Mouse (Mus musculus) T-helper 17 cell (primary cell): Measurements from ENCODE around the gene Gm27021.

Experiments
- in situ Hi-C, 2 experiments: fragments of 300-600 bp; cut with MboI, MseI; formaldehyde crosslinking; loops; 1 replicate in 1 of 2; 2 replicates in 1 of 2; pipeline ENCODE4 v1.15.1; 2025; ENCODE audit warnings: high pct_unique_total_duplicates in 2 of 2

Gm27021 gene

DNA sequence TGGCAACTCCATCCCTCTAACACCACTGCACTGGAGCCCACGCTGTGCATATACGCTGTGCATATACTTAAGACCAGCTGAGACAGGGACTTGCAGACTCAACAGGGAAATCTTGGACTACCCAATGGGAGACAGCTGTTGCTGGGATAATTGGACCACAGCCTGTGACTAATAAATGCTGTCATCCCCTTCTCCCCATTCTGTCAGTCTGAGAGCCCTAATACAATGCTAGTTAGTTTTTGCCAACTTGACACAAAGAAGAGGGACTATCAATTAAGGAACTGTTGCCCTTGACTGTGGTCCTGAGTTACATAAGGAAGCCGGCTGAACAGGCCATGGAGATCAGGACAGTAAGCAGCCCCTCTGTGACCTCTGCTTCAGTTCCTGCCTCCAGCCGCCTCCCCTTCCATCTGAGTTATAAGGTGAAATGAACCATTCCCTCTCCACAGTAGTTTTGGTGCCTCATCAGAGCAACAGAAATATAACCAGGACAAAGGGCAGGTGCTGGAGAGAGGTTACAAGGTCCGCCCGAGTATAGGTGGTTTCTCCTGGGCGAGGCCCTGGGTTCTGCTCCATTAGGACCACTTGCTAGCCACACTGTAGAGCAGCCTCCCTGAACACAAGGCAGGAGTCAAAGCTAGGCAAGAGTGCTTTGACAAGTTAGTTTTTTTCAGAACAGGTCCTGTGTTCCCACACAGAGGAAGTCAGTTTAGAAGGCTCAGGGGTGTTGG, 11.4 kb downstream of the Gm27021 start:
- in situ Hi-C loops, result loop anchor here (10.0 to 25.0 kb wide), 2 partner anchors 428 to 931 kb away; partner anchors contain the start of genes Fbxo31 (in 1 of the 2), Foxf1 (in 1 of the 2) and Map1lc3b (in 1 of the 2)

DNA sequence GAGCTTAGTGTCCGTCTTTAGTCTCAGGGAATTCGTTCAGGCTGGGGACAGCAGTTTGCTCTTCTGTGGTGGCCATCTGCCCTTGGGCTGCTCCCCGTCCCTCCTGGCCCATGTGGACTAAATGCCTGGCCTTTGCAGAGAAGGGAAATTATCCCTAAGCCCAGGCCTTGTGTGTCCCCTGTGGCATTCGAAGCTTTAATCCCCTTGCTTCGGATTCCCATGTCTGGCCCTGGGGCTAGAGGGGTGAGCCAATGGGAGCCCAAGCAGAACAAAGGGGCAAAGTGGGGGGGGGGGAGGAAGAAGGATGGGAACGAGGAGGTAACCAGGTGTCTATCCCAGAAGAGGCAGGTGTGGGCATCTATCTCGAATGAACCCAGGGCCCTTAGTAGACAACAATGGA, 20.3 kb downstream of the Gm27021 start, which contains the start of gene 1190005I06Rik:
TSS of gene 1190005I06Rik (minus strand) at position 101 of the 400 bp plus-strand sequence.
- in situ Hi-C loops, result loop anchor here in 1 of 2 experiments (25.0 kb wide), 1 partner anchor 440 kb away; the partner anchor contains the start of gene Foxf1

DNA sequence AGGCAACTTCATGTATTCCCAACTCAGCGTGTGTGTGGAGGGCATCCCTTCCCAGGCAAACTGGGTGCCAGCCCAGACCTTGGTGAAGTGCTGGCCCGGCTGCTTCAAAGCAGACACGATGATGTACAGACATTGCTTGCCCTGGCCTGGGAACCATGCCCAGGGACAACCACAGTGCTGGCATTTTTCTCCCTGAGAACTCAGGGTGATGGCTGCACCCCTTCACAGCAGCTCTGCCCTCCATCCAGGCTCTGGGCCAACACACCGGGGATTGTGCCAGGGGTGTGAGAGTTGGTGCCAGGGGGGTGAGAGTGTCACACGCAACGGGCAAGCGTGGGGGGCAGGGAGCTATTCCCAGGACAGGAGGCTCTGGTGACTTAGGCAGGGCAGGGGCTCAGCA, 23.2 kb downstream of the Gm27021 start:
- in situ Hi-C loops, result loop anchor here in 1 of 2 experiments (25.0 kb wide), 1 partner anchor 443 kb away; the partner anchor contains the start of gene Foxf1

DNA sequence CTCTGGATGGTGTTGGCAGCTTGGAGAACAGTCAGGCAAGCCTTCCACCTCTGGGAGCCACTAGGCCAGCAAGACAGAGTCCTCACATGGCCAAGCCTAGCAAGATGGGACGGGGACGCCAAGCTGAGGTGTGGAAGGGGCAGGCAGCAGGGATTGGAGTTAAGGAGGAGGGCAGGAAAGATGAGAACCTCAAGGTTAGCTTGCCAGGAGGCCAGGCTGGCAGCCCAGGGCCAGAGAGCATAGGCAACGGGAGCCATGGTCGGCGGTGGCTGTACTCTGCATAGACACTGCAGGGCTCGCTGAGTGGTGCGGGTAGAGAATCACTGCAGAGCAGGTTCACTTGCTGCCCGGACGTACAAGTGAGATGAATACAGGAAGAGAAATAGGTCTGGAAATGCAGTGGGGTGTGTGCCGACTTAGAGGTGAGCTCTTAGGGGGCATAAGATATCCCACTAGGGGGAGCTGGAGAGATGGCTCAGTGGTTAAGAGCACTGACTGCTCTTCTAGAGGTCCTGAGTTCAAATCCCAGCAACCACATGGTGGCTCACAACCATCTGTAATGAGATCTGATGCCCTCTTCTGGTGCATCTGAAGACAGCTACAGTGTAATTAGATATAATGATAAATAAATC, 25.7 kb downstream of the Gm27021 start:
- in situ Hi-C loops, result loop anchor here in 1 of 2 experiments (25.0 kb wide), 1 partner anchor 445 kb away; the partner anchor contains the start of gene Foxf1

DNA sequence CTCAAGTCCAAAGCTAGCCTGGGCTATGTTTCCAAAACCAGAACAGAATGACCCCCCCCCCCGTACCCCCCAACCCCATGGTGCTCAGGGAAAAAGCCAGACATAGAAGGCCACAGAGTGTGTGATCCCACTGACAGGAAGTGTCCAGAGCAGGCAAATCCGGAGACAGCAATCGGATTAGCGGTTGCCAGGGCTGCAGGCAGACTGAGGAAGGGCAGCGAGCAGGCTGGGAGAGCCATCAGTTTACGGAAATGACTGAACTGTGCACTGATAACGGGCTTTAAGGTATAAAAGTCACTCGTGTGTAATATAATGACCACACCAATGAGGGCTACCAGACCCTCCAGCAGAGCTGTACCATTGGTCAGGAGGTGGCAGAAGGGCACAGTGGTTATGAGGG, 26.6 kb downstream of the Gm27021 start:
- in situ Hi-C loops, result loop anchor here in 1 of 2 experiments (25.0 kb wide), 1 partner anchor 446 kb away; the partner anchor contains the start of gene Foxf1

DNA sequence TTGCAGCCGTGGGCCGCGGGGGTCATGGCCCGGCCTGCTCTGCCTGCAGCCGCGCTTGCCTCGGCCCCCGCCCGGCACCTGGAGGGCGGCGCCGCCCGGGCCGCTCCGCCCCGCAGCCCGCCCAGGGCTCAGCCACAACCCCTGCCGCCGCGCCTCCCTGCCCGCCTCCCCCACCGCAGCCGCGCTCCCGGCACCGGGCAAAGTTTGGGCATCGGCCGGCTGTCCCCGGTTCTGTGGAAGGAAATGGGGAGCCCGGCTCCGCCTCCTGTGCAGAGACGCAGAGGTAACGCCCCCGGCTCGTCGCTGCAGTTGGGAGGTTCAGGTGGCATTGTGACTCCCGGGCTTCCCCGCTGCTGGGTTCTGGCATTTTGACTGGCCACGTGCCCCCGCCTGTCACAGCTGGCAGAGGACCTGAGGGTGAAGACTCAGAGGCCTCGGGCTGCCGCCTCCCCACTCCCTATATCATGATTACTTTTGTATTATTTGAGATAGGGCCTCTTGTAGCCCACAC, 33.5 kb downstream of the Gm27021 start:
- in situ Hi-C loops, result loop anchor here in 1 of 2 experiments (25.0 kb wide), 1 partner anchor 453 kb away; the partner anchor contains the start of gene Foxf1

DNA sequence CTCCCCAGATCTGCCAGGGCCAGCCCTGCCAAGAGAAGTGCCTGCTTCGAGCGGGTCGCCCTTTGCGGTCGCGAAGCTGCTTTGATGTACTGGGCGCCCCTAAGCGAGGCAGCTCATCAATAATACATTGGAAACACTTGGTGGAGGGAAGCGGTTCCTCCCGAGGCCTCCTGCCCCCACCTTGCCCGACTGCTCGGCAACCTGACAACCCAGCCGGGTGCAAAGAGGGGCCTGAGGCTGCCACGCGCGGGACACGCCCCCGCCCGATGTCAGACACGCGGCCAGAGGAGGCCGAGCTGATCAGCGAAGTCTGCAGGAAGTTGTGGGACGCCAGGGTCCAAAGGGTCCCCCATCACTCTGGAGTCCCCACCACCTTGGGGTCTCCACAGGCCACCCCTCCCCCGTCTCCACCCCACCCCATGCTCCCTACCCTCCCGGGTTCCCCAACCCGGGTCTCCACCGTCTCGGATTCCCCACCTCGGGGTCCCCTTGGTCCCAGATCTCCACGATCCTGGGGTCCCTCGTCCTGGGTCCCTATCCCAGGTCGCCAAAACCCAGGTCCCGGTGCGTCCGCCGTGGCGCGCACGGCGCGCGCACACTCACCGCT, 34.1 kb downstream of the Gm27021 start:
- in situ Hi-C loops, result loop anchor here in 1 of 2 experiments (25.0 kb wide), 1 partner anchor 454 kb away; the partner anchor contains the start of gene Foxf1

DNA sequence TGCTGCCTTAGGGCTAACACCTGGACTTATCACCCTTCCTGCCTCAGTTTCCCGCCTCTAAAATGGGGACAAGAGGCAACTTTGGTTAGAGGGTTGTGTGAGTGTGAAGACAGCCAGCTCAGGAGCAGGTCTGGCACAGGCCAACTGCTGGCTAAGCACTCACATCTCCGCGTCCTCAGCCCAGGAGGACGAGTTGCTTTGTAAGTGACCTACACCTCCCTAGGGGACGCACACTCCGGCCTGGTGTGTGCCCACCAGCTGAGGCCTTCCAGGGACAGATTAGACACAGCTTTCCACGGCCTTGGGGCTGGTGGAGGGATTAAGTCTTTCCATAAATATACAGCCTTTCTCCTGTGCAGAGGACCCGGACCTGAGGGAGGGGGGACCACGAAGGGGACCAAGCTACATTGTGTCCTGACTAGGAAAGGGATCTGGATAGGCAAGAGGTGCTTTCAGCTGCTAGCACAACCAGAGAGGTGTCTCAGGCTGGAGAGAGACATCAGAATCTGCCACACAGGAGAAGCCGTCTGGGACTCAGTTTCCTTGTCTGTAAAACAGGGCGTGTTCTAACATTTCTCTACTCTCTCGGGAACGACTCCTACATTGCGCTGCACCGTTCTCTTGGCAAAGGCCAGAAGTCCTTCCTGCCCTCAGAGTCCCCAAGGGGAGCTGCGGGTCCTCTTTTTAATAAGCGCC, 34.8 kb downstream of the Gm27021 start:
- in situ Hi-C loops, result loop anchor here in 1 of 2 experiments (25.0 kb wide), 1 partner anchor 454 kb away; the partner anchor contains the start of gene Foxf1

DNA sequence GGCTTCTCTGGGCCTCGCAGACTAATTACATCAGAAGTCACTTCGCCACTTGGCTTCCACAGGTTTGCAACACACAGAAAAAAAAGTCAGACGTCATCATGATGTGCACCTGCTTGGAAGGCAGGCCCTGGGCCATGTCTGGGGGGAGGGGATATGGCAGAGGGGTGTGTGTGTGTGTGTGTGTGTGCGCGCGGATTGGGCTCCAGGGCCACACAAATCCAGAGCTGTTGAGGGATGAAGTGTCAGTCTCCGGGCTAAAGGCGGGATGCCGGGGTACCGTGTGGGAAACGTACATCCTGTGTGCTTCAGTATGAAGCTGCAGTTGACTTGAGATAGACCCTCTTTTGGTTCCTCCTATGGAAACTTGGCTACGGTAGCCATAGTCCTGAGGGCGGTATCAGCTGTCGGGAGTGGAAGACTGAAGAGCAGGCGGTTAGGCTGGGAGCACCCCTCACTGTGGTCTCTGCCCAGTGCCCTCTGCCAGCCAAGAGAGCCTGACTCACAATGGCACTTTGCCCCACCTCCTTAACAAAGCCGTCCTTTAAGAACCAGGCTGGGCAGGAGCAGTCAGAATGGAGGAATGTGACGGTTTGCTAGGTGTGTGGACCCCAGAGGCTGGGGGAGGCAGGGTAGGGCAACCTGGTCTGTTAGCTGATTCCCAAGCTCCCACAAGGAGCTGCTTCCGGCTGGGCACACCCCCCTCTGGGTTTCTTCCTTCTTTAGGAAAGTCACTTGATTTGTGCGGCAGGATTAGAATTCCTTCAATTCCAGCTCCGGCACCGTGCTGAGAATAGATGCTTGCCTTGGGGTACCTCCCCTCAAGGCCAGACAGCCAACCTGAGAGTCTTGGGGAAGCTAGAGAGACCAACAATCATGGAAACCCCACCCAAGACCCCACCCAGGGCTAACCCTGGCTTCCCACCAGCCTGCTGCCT, 36.2 kb downstream of the Gm27021 start:
- in situ Hi-C loops, result loop anchor here in 1 of 2 experiments (25.0 kb wide), 1 partner anchor 456 kb away; the partner anchor contains the start of gene Foxf1

DNA sequence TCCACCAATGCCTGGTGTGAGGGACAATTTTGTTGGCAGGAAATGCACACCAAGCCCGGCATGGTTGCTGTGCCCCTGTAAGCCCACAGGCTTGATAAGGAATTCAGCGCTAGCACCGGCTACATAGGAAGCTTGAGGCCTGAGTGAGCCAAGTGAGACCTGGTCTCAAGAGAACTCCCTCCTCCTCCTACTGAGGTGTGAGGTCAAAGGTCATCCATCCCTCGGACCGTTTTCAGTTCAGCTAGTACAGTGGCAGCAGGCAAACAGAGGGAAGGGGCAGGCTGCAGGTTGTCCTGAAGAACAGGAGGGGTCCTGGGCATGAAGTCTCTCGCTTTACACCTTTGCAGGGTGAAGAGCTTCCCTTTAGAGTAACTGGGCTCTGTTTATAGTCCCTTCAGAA, 37.0 kb downstream of the Gm27021 start:
- in situ Hi-C loops, result loop anchor here in 1 of 2 experiments (25.0 kb wide), 1 partner anchor 456 kb away; the partner anchor contains the start of gene Foxf1

DNA sequence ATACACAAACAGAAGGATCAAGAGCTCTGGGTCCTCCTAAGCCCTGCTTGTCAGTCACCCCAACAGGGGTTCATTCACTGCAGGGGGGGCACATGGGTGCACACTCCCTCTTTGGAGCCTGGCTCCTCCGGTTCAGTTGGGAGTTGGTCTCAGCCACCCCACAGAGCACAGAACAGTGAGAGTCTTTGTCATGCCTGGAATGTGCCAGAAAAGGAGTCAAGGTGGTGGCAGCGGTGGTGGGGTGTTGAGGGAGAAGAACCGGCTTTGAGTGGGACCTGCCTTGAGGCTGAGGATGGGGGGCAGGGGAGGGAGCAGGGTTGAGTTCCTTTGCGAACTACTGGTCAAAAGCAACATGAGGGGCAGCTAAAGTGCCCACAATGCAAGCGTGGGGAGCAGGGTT, 37.8 kb downstream of the Gm27021 start:
- in situ Hi-C loops, result loop anchor here in 1 of 2 experiments (25.0 kb wide), 1 partner anchor 457 kb away; the partner anchor contains the start of gene Foxf1

DNA sequence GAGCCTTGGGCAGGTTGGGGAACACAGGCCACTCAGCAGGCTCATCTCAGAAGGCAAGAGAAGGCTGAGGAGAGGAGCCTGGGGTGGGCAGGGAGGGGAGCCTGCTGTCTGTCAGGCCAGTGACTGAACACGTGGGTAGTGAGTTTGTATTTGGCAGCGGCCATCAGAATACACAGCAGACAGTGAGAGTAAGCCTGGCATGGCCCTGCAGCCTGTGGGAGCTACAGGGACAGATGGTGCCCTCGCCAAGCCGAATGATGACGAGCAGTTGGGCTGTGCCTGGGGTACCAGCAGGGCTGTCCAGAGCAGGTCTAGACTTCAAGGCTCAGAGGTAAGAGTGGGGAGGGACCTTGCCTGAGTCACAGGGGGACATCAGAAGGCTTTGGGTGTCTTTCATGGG, 40.6 kb downstream of the Gm27021 start:
- in situ Hi-C loops, result loop anchor here in 1 of 2 experiments (25.0 kb wide), 1 partner anchor 460 kb away; the partner anchor contains the start of gene Foxf1

DNA sequence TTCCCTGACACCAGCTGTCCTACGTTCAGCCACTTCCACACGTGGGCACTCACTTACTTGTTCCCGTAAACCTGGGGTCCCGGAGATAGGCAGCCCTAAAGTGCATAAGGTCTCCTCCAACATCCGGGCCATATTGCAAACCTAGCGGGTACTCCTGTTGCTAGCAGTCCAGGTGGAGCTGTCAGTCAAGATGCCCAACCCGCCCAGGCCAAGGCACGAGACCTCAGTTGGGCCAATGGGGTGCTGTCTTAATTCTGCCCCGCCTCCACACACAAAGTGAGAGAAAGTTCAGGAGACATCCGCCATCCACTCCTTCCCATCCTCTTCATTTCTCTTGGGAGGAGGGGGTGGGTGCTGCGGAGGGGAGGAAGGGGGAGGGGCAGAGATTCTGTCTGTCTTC, 41.4 kb downstream of the Gm27021 start:
- in situ Hi-C loops, result loop anchor here in 1 of 2 experiments (25.0 kb wide), 1 partner anchor 461 kb away; the partner anchor contains the start of gene Foxf1

DNA sequence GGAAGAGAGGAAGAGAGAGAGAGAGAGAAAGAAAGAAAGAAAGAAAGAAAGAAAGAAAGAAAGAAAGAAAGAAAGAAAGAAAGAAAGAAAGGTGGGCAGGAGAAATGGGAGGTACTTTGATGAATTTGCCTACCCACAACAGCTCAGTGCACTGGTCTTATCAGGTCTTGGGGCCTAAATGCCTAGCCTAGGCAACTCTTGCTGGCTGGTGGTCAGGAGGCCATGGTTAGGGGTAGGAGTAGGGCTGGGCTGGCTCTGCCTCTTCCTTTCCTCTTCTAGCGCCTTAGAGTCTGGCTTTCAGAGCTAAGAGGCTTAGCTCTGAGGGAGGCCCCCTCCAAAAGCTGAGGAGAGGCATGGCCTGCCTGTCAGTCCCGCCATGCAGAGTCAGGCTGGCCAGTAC, 44.3 kb downstream of the Gm27021 start:
- in situ Hi-C loops, result no loop called here

DNA sequence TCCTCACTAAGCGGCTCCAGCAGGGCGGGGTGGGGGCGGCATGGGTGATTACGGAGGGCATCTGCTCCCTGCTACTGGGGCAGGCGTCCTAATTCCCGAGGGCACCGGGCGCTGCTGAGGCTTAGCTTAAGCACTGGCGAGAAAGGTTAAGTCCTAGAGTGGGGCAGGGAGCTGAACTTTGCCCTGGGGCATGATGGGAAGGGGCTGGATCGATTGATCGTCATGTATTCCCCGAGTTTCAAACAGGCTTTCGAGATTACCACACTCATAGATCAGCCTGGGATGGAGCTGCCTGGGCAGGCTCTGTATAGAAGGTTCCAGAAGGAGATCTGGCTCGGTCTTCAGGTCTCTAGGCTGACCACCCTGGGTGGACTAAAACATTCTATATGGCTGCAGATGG, 45.7 kb downstream of the Gm27021 start:
- in situ Hi-C loops, result no loop called here

DNA sequence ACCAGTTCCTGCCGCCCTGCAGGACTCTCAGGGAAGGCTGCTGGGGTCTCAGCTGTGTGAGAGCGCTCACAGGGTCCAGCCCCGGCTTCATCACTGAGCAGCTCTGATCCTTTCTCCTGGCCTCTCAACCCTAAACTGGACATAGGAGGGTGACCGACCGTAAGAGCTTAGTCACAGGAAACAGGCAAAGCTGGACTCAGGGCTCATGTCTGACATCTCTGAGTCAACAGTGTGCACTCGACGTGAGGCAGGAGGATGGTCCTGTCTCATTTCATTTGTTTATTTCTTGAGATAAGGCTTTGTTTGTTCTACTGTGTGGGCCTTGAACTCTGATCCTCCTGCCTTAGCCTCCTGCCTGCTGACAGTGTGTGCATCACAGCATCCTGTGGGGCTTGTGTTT, 47.4 kb downstream of the Gm27021 start:
- in situ Hi-C loops, result no loop called here

DNA sequence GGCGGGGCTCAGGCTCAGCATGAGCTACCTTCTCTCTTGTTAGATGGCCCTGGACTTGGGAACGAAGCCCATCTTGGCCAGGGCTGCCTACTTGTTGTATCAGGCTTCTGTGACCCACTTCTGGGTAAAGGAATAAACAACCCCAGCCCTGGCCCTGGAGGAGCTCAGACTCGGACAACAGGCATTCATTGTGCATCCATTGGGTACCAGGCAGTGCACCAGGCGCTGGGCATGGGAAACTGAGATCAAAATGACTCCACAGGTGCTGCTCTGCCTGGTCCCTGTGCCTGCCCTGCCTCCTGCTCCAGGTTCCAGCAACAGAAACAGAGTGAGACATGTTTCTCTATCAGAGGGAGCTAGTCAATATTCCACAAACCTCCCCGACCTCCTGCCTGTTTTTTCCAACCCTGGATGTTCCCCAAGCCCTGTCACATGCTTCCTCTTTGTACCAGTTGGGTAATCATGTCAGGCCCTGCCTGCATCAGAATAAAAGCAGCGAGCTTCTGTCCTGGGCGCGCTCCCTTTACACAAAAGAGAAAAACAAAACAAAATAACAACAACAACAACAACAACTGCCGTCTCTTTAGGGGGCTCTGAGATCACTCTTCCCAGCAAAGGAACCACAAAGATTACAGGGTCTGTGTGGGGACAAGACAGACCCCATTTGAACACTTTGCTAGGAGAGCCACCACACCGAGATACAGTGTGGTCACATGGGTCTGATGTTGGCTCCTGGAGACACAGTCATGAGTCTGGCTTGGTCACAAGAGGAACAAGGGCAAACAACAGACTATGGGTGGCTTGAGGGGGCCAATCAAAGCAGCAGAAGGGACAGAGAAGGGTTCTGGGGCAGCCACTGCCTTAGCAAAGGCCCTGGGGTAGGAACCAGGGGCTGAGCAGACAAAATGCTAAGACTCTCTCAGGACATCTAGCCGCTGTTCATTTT, 48.4 kb downstream of the Gm27021 start:
- in situ Hi-C loops, result no loop called here

DNA sequence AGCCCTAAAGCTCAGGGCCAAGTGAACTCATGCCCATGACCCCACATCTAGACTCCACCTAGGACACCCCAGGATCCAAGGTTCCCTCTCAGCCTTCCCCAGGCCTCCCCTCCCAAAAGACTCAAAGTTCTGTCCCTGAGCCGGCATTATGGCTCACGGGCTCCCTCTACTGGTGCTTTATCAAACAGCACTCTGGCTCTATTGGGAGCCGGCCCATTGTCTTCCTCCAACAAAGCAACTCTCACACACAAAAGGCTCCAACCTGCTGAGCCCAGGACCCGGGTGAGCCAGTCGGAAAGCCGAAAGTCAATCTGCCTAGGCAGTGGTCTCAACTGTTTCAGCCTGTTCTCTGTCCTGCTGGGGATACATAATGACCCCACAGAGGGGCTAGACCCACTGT, 49.8 kb downstream of the Gm27021 start:
- in situ Hi-C loops, result no loop called here
